Mouse (Mus musculus): ENCODE data around the gene Rpl23.
A peak's percentile ranks its signal among the peaks of the same experiment; 100 is the strongest.

Rpl23 gene

DNA sequence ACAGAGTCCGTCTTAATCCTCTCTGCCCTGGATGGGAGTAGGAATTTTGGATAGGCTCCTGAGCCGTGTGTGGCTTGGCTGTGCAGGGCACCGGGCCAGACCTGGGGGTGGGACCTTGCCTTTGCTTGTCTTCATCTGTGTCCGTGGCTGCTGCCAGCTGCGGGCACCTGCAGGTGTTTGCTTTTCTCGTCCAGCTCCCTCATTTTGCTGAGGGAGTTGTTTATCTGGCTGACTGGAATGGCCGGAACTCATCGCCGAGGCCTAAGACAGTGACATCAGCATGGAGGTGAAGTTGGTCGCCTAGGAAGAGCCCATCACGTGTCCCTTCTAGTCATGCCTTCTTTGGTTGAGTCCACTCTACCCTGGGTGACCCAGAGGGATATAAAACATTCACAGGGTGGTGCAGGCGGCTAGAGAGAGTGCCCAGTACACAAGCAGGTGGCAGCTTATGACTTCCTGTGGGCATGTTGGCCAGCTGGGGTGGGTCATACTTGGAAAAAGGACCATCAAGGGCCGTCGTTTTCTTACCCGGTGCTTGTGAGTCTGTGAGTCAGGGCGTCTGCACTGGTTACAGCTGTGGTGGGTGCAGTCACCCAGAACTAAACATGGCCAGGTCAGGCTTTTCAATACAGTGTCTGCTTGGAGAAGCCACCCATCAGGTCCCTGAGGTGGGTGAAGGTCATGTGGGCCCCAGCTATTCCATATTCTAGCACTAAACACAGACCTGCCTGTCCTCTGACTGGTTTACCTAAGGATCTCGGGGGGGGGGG, 31.7 kb upstream of the Rpl23 start:
- no peak for DNase-seq (ENCODE audit: low spot score in 2 of 2)

DNA sequence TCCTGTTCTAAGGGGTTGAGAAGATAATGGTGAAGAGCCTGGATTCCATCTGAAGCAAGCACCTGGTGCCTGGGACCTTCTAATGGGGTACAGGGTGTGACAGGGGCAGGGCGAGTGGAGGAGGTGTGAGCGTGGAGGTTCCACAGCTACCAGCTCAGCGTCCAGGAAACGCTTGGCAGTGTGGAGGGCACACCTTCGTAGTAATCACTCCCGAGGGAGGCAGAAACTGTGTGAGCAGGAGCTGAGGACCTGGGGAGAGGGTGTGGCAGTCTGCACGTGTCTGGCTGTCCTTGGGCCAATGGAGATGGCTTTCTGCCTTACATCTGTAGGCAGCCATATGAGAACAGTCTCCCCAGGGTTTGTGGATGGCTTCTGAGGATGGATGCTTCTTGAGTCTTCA, 30.8 kb upstream of the Rpl23 start:
- DNase-seq (ENCODE audit: low spot score in 2 of 2), result no peak

DNA sequence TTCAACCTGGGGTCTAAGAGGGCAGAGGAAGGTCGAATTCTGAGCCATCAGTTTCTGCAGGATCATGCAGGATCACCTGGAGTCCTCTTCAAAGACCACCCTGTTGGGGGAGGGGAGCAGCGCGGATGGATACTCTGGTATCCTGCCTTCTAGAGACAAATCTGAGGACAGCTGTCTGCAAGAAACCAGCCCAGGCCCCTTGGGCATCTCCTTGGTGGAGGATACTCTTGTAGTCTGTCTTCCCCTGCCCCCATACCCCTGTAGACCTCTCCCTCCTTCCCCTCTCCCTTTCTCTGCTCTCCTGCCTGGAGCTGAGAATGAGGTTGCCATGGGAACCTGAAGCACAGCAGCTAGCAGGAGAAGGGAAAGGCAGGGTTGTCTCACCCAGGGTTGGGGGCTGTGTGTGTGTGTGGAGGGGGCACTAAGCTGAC, 30.3 kb upstream of the Rpl23 start:
- DNase-seq (ENCODE audit: low spot score in 2 of 2), result peak in 1 of 2 experiments; percentile 54

GRCm38 (mm10) chr11:97811569-97812362, 29.5 kb upstream of the Rpl23 start:
- DNase-seq (ENCODE audit: low spot score in 2 of 2), result no peak

- no peak for DNase-seq (ENCODE audit: low spot score in 2 of 2)
Observed at GRCm38 (mm10) chr11:97810970-97811369, 28.7 kb upstream of the Rpl23 start.

DNA sequence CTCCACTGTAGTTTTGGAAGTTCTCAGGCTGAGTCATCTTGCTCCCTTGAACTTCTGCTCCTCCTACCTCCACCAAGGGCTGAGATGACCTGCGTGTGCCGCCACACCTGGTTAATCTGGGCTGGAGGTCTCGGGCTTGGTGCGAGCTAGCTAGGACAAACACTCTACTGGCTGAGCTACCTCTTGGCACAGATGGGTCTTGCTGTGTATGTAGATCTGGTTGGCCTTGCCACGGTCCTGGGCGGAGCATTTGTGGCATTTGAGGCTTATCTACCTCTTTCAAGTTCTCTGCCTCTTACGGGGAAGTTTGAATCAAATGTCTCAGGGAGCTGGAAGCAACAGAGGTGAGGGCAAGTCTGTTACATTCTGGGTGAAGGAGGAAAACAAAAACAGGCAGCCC, 28.1 kb upstream of the Rpl23 start:
- DNase-seq (ENCODE audit: low spot score in 2 of 2), result no peak

- no peak for DNase-seq (ENCODE audit: low spot score in 2 of 2)
Observed at GRCm38 (mm10) chr11:97809235-97810121, 27.2 kb upstream of the Rpl23 start.

DNA sequence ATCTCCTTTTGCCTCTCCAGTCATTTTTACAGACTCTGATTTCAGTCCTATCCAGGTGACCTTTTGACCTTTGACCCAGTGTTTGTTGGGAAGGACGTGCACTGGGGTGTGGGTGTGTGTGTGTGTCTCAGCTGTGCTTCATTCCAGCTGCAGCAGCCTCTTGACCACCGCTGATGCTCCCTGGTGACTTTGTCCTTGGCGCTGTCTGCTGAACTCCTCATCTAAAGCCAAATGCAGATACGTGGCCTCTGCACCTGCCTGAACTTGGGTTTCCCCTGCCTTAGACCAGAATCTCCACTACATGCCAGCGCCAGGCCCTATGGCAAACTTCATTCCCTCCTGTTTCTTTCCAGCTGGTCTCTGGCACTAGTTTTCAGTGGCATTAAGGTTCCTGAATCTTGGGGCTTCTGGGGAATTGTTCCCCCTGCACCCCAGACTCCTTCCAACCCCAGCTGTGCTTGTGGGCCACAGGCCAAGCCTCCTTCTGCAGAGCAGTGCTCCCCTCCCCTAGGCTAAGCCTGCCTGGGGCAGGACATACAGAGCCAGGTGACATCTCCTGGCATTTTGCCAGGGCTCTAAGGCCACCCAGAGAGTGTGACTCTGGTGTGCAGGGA, 26.5 kb upstream of the Rpl23 start:
- no peak for DNase-seq (ENCODE audit: low spot score in 2 of 2)

GRCm38 (mm10) chr11:97808093-97808492, 25.9 kb upstream of the Rpl23 start:
- DNase-seq (ENCODE audit: low spot score in 2 of 2), result no peak

GRCm38 (mm10) chr11:97807626-97808025, 25.4 kb upstream of the Rpl23 start:
- DNase-seq (ENCODE audit: low spot score in 2 of 2), result no peak

DNA sequence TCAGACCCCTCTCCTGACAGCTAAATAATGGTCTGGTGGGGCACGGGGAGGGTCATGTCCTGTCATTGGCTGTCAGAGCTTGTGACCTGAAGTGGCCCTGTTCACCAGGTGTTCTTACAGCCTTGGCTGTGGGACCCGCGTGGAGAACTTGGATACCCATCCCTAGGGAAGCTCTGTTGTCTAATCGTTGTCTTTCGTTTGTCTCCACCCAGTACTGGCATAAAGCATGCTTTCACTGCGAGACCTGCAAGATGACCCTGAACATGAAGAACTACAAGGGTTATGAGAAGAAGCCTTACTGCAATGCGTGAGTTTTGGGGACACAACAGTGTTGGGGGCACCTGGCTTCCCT, 24.4 kb upstream of the Rpl23 start:
- no peak for DNase-seq (ENCODE audit: low spot score in 2 of 2)

GRCm38 (mm10) chr11:97805662-97806612, 23.7 kb upstream of the Rpl23 start:
- DNase-seq (ENCODE audit: low spot score in 2 of 2), result no peak

- no peak for DNase-seq (ENCODE audit: low spot score in 2 of 2)
Observed at GRCm38 (mm10) chr11:97804841-97805661, 22.8 kb upstream of the Rpl23 start.

- DNase-seq (ENCODE audit: low spot score in 2 of 2), result no peak
Observed at GRCm38 (mm10) chr11:97803847-97804246, 21.6 kb upstream of the Rpl23 start.

- no peak for DNase-seq (ENCODE audit: low spot score in 2 of 2)
Observed at GRCm38 (mm10) chr11:97802495-97802894, 20.3 kb upstream of the Rpl23 start.

DNA sequence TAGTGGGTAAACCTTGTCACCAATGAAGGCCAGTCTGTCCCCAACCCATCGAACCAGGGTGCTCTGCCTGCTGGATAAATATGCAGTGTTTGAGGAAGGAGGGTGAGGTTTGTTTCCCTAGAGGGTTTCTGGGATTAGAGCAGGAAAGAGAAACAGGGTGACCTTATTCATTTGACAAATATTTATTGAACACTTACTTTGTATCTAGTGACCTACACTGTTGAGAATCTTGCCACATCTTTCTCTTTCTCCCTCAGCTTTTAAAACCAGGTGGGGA, 19.9 kb upstream of the Rpl23 start:
- DNase-seq (ENCODE audit: low spot score in 2 of 2), result no peak

DNA sequence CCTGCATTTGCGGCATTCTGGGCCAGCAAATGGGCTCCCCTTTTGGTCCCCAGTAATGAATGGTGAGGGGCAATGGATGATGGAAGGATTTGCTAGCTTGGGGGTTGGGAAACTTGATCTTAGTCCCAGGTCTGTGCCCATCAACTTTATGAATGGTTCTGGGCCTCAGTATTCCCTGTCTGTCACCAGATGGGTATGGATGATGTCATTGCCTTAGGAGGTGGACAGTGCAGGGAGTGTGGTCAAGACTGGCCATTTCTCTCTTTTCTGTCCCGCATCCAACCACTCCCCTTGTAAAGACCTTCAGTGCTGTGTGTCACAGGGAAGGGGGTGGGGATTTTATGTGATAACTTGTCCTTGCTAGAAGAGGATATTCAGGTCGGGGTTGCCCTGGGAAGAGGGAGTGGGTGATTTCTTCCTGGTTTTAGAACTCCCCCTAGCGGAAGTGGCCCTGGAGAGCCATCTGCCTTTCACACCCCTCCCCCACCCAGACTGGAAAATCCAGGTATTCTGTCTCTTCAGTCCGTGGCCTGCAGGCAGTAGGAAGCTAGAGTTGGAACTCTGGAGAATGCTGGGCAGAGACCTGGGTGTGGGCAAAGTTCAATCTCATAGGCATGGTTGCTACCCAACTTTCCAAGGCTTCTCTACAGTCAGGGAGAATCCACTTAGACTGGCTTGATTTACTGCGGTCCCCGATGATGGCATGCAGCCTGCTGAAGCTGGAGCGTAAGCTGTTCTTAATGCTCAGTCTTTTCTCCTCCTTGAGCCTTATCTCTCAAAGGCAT, 19.4 kb upstream of the Rpl23 start:
- no peak for DNase-seq (ENCODE audit: low spot score in 2 of 2)

- no peak for DNase-seq (ENCODE audit: low spot score in 2 of 2)
Observed at GRCm38 (mm10) chr11:97800691-97801408, 18.6 kb upstream of the Rpl23 start.

Measured in frontal cortex, postnatal 10 days (tissue).